Mouse (Mus musculus) limb, embryonic 14.5 days (tissue): Measurements from ENCODE around the gene S100a14. TPM values are rescaled to one million over a fixed set of nuclear protein-coding genes. Genes with fewer than 3 reads are reported as not detected.

Experiments
- ATAC-seq: fragments of 200-750 bp; cut with Nextera tagmentation; 2 replicates; pipeline ENCODE4 v1.8.0; 2017; ENCODE audit warnings: low read depth, moderate number of reproducible peaks, moderate TSS enrichment; ENCODE audit not compliant: low FRiP score
- DNase-seq: peaks from one replicate; pipeline ENCODE4 v3.0.0-alpha.2; 2015; ENCODE audit warnings: low spot score
- H3K27ac ChIP-seq: fragments of 300-500 bp; sonication (generic); replicated peaks from 2 replicates; pipeline ENCODE4 v1.5.1; 2014; ENCODE audit warnings: low read depth, mild to moderate bottlenecking, low read length, moderate library complexity, mixed read lengths
- H3K27me3 ChIP-seq: fragments of 300-500 bp; sonication (generic); 2 replicates; pipeline ENCODE4 v1.6.1; 2014; ENCODE audit warnings: low read length, mixed read lengths; ENCODE audit not compliant: control insufficient read depth, insufficient read depth
- H3K36me3 ChIP-seq: fragments of 300-500 bp; sonication (generic); 2 replicates; pipeline ENCODE4 v1.6.1; 2014; ENCODE audit warnings: mild to moderate bottlenecking, low read length, moderate library complexity, mixed read lengths; ENCODE audit not compliant: control insufficient read depth, insufficient read depth
- H3K4me1 ChIP-seq: fragments of 300-500 bp; sonication (generic); 2 replicates; pipeline ENCODE4 v1.6.1; 2014; ENCODE audit warnings: antibody characterized with exemption, low read length, mixed read lengths; ENCODE audit not compliant: control insufficient read depth, insufficient read depth
- H3K4me2 ChIP-seq: fragments of 300-500 bp; sonication (generic); replicated peaks from 2 replicates; pipeline ENCODE4 v1.6.1; 2014; ENCODE audit warnings: low read depth, mild to moderate bottlenecking, low read length, moderate library complexity; ENCODE audit not compliant: severe bottlenecking
- H3K4me3 ChIP-seq: fragments of 300-500 bp; sonication (generic); replicated peaks from 2 replicates; pipeline ENCODE4 v1.5.1; 2014; ENCODE audit warnings: low read length
- H3K9ac ChIP-seq: fragments of 300-500 bp; sonication (generic); 2 replicates; pipeline ENCODE4 v1.6.1; 2014; ENCODE audit warnings: mild to moderate bottlenecking, low read depth, low read length, moderate library complexity; ENCODE audit not compliant: severe bottlenecking
- H3K9me3 ChIP-seq: fragments of 300-500 bp; sonication (generic); 2 replicates; pipeline ENCODE4 v1.6.1; 2016; ENCODE audit warnings: low read length; ENCODE audit not compliant: control insufficient read depth
- POLR2A ChIP-seq: fragments of 200-500 bp; IDR thresholded peaks from 2 replicates; pipeline ENCODE4 v1.8.0; 2012; ENCODE audit warnings: inconsistent platforms, mild to moderate bottlenecking, moderate library complexity, borderline replicate concordance; ENCODE audit not compliant: insufficient read depth, insufficient read length; ENCODE audit errors: extremely low read depth
- WGBS: fragments of 180-500 bp; shearing (Covaris S2); extraction: QIAGEN DNeasy Blood & Tissue Kit; methylation state at CpG from one replicate; pipeline ENCODE4 v1.1.7; 2014; 5-methylcytosine and 5-hydroxymethylcytosine counted together
- polyA plus RNA-seq, 2 experiments: library from polyadenylated mRNA; depleted of rRNA in 1 of 2; stranded (reverse) in 1 of 2; unstranded in 1 of 2; fragments of >200 nt; fragmentation: Nextera tagmentation in 1 of 2; extraction: Ambion mirVana in 1 of 2; gene quantifications; 2 replicates each; pipeline versions ENCODE4 v1.2.1 to v1.2.3; 2012 to 2014

S100a14 gene
- polyA plus RNA-seq, 2 experiments: 33.4 to 51.3 TPM

GRCm38 (mm10) chr3:90517711-90518110, 8.9 kb upstream of the S100a14 start:
- H3K27ac ChIP-seq: no peak overlapping the region
- peaks cover 13% of the 10 kb centered on the region for H3K4me1 ChIP-seq
- no peak overlapping the region for H3K4me2 ChIP-seq
- H3K9ac ChIP-seq: no peak overlapping the region
- WGBS: 76% methylated on average over 4 of the region's 4 CpGs
- no peaks in the 10 kb centered on the region for H3K27me3 ChIP-seq
- no peaks in the 10 kb centered on the region for H3K36me3 ChIP-seq
- H3K9me3 ChIP-seq: no peaks in the 10 kb centered on the region
- DNase-seq (no peak), ATAC-seq (no peak)
- no peak for TF ChIP-seq POLR2A
- H3K4me3 ChIP-seq: no peak overlapping the region

- no peak overlapping the region for H3K4me2 ChIP-seq
- no peak for ATAC-seq
- no peak overlapping the region for H3K9ac ChIP-seq
- no peaks in the 10 kb centered on the region for H3K36me3 ChIP-seq
- peaks cover 4% of the 10 kb centered on the region; the same call in 1 of the 2 replicates for H3K4me1 ChIP-seq
- peak; percentile 72 for DNase-seq
- H3K4me3 ChIP-seq: no peak overlapping the region
- H3K9me3 ChIP-seq: 0 out of 2 replicates have a peak, but pooled peaks cover 5% of the 10 kb centered on the region
- H3K27ac ChIP-seq: no peak overlapping the region
- TF ChIP-seq POLR2A: no peak
- no peaks in the 10 kb centered on the region for H3K27me3 ChIP-seq
- 58% methylated on average over 4 of the region's 4 CpGs for WGBS
These were observed 1.2 kb upstream of the S100a14 start for GRCm38 (mm10) chr3:90525421-90525820.

- WGBS: 69% methylated on average over 2 of the region's 2 CpGs
- no peak for TF ChIP-seq POLR2A
- H3K27ac ChIP-seq: 0 out of 2 replicates have a peak overlapping the region, but pooled peaks have one; percentile 6
- ATAC-seq (no peak), DNase-seq (no peak)
- H3K9me3 ChIP-seq: 0 out of 2 replicates have a peak, but pooled peaks cover 5% of the 10 kb centered on the region
- no peaks in the 10 kb centered on the region for H3K36me3 ChIP-seq
- H3K4me1 ChIP-seq: peaks cover 4% of the 10 kb centered on the region; the same call in 1 of the 2 replicates
- no peak overlapping the region for H3K4me2 ChIP-seq
- no peaks in the 10 kb centered on the region for H3K27me3 ChIP-seq
- no peak overlapping the region for H3K4me3 ChIP-seq
- H3K9ac ChIP-seq: no peak overlapping the region
These were observed 580 bp upstream of the S100a14 start for GRCm38 (mm10) chr3:90526076-90526475.

DNA sequence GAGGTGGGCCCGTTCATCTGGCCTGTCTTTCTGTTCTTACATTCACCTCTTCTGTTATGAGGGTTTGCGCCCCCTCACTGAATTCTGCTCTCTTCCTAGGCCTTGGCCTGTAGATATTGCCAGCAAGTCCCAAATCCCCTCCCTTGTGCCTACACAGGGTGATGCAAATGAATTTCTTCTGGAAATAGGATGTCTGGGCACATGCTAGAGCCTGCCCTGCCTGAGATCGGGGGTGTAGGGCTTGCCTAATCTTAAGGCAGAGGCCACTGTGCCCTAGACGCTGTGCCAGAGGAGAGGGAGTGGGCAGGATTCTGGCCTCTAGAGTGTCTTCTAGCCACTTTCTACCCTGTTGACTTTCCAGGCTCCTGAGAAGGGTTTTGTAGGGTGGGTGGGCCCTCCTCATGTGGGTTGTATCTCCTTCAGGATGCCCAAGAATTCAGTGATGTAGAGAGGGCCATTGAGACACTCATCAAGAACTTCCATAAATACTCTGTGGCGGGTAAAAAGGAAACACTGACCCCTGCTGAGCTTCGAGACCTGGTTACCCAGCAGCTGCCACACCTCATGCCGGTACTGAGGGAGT, 726 bp downstream of the S100a14 start:
- Histone ChIP-seq H3K9ac (no peak overlapping the region), H3K27ac (no peak overlapping the region), H3K36me3 (no peaks in the 10 kb centered on the region), H3K4me1 (peaks cover 4% of the 10 kb centered on the region; the same call in 1 of the 2 replicates), H3K4me2 (no peak overlapping the region), H3K9me3 (0 out of 2 replicates have a peak, but pooled peaks cover 5% of the 10 kb centered on the region), H3K4me3 (no peak overlapping the region), H3K27me3 (no peaks in the 10 kb centered on the region)
- DNase-seq (no peak), ATAC-seq (no peak)
- 84% methylated on average over 7 of the region's 7 CpGs for WGBS
- no peak for TF ChIP-seq POLR2A

DNA sequence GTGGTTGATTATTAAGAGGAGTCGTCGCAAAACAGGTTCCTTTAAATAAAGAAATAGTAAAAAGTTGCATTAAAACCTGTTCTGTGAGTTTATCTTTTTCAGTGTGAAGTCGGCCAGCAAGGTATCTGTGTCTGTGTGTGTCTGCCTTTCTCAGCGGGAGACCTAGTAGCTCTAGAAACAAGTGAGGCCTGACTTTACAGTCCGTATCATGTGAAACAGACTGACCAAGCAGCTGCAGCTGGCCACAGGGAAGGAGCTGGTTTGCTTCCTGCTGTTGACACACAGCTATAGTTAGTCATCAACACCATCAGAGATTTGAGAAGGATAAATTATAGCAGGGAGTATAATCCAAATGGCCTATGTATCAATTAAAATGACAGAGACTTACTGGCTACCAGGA, 5.1 kb downstream of the S100a14 start:
- Histone ChIP-seq H3K4me1 (no peaks in the 10 kb centered on the region), H3K9me3 (no peaks in the 10 kb centered on the region), H3K27ac (no peak overlapping the region), H3K4me2 (no peak overlapping the region), H3K27me3 (no peaks in the 10 kb centered on the region), H3K4me3 (no peak overlapping the region), H3K9ac (no peak overlapping the region), H3K36me3 (no peaks in the 10 kb centered on the region)
- ATAC-seq: no peak
- DNase-seq: no peak
- no peak for TF ChIP-seq POLR2A
- WGBS: 66% methylated on average over 5 of the region's 5 CpGs
